Mouse (Mus musculus) embryonic fibroblast, embryonic 13.5 days (primary cell): Measurements from ENCODE around the gene Mgat5.

Experiments
- CTCF ChIP-seq: IDR thresholded peaks from 2 replicates; pipeline ENCODE4 v1.5.1; 2011; ENCODE audit warnings: mild to moderate bottlenecking, control low read depth, low read length, moderate library complexity, borderline replicate concordance; ENCODE audit not compliant: insufficient read depth
- POLR2A ChIP-seq: IDR thresholded peaks from 2 replicates; pipeline ENCODE4 v1.6.1; 2011; ENCODE audit warnings: low read depth, mild to moderate bottlenecking, control low read depth, low read length, moderate library complexity

DNA sequence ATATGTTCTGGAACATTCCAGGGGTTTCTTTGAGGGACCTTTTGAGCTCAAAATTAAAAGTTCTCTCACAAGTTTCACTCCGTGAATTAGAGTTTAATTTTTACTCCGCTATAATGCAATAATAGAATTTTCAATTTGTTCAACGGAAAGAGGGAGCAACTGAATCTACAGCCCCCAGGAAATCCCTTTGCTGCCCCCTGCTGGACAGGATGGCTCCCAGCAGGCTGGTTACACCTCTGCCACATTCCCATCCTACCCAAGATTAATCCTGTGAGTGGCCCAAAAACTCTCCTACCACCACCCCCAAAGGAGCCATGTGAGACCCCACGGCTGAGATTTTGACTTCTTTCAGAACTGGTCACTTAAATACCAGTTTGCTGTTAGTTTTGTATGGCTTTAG is 282.3 kb downstream of the Mgat5 start:
- TF ChIP-seq CTCF (no peak), POLR2A (no peak)
